Mouse (Mus musculus) Patski (cell line): ENCODE data around the gene Engase. TPM values are rescaled to one million over a fixed set of nuclear protein-coding genes. Genes with fewer than 3 reads are reported as not detected.

Source experiments
- ATAC-seq: fragments of 100-300 bp; one replicate; pipeline ENCODE4 v1.8.0; 2021
- CTCF ChIA-PET: fragments of 350-600 bp; sonication (Branson Sonifier 250); formaldehyde crosslinking; loops from one replicate; lab custom pipeline; 2022; ENCODE audit warnings: inconsistent platforms; lab: Charles Lee
- POLR2A ChIA-PET: fragments of 350-600 bp; sonication (Branson Sonifier 250); formaldehyde crosslinking; loops from one replicate; lab custom pipeline; 2022; ENCODE audit warnings: antibody characterized with exemption, inconsistent platforms; lab: Charles Lee
- DNase-seq: peaks from one replicate; pipeline ENCODE4 v3.0.0-alpha.2; 2011; ENCODE audit warnings: low read depth, low spot score
- H3K27me3 ChIP-seq: fragments of 371-371 bp; one replicate; pipeline ENCODE4 v1.5.1; 2021
- CTCF ChIP-seq: fragments of 100-300 bp; IDR thresholded peaks from one replicate; pipeline ENCODE4 v1.5.1; 2021
- in situ Hi-C: fragments of 300-500 bp; cut with MboI; formaldehyde crosslinking; loops from 3 replicates; pipeline ENCODE4 v1.11.1; 2018; ENCODE audit warnings: low pct_unique_long_range_greater_than_20kb, mixed read lengths
- polyA plus RNA-seq: library from polyadenylated mRNA; unstranded; gene quantifications from one replicate; pipeline ENCODE4 v1.2.3, GENCODE M21; 2021

Engase gene
- polyA plus RNA-seq, 1 experiment from 2014 or later = 4.7 TPM

DNA sequence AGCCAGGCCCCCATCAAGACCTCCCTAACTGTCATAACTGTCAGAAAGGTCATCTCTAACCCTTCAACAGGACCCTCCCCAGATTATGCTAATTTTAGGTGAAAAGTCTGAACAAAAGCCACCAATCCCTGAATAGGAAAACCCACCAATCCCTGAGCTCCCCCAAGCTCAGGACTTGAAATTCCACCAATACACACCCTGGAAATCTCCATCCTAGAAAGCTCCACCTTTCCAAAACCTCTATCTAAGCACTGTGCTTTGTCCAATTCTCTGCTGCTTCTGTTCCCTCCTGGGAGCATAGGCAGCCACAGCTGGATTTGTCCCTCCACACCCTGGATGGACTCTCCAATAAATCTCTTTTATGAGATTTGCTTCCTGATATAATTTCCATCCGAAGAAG, 3.5 kb upstream of the Engase start:
- POLR2A ChIA-PET = no interaction called here
- no peak for ATAC-seq
- in situ Hi-C loops = no loop called here
- CTCF ChIA-PET = no interaction called here
- H3K27me3 ChIP-seq = peaks cover 15% of the 10 kb centered on the region
- TF ChIP-seq CTCF = no peak
- DNase-seq = no peak

DNA sequence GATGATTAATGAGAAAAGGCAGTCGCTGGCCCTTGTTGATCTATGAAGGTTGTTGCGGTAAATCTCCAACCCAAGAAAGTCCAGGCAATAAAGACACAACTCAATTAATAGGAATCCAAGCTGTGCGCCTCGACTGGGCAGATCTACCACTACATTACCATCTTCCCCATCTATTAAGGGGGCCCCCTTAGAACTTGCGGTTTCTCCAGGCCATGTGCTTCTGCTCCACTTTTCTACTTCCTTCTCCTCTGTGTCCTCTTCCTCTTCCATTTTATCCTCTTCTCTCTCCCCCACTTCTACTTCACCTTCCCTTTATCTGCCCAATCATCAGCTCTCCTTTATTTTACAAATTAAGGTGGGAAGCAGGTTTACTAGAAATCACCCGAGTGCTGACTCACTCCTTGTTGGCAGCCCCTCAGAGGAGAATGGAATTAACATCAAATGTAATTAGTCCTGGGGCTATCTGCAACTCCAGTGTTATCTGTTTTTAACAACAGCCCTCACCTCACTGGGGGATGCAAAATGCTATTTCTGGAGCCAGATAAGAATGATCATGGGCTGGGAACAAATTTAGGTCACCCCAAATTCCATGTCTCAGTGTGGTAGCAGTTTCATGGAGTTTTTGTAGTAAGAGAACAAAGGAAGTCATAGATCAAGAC, 2.7 kb upstream of the Engase start:
- no peak for ATAC-seq
- in situ Hi-C loops = no loop called here
- DNase-seq = no peak
- TF ChIP-seq CTCF = no peak
- POLR2A ChIA-PET = no interaction called here
- peaks cover 15% of the 10 kb centered on the region for H3K27me3 ChIP-seq
- CTCF ChIA-PET = no interaction called here

DNA sequence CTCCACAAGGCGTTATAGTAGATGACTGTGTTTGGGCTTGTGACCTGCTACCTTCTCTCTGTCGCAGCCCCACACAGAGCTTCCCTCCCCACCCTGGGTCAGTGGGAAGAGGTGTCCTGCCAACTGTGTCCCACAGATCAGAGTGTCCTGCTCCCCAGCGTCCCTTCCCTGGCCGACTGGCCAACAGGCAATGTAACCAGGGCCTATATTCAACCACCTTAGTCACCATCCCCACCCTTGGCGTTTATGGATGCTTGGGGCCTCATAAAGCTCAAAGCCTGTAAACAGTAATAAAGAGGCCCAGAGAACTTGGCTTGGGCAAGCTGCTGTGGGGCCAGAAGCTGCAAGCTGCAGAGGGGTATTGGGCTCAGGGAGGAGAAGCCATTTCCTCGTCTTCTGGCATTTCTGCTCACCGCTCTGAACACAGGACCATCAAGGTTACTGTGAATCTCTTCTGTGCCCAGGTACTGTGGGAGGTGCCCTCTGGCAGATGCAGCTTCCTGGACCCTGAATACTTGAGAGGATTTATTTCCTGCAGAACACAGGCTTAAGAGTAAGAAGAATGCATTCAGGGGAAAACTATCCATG, 1.0 kb upstream of the Engase start:
- POLR2A ChIA-PET = interaction anchor here (0.5 kb wide), 1 partner anchor 17 kb away, joined by 4 read pairs; no protein-coding TSS in a partner anchor
- peaks cover 15% of the 10 kb centered on the region for H3K27me3 ChIP-seq
- CTCF ChIA-PET = no interaction called here
- no peak for DNase-seq
- ATAC-seq = no peak
- in situ Hi-C loops = no loop called here
- no peak for TF ChIP-seq CTCF

DNA sequence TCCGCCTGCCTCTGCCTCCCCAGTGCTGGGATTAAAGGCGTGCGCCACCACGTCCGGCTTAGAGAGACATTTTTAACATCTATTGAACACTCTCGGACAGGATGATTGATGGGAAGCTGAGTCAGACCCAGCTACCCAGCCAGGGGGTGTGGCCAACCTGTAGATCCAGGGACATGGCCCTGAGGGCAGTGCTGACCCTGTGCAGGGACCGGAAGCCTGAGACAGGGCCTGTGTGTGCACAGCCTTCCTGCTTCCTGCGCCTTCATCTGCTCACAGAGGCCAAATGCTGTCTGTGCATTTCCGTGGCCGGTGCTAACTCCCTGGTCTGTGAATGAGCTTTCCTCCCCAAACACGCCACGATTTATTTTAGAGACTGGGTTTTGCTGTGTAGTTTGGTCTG, 3.1 kb downstream of the Engase start:
- H3K27me3 ChIP-seq = no peaks in the 10 kb centered on the region
- DNase-seq (no peak), ATAC-seq (no peak)
- ChIA-PET POLR2A (no interaction called here), CTCF (interaction anchor here (1.2 kb wide), 1 partner anchor 59 kb away, joined by 3 read pairs; no protein-coding TSS in a partner anchor)
- no peak for TF ChIP-seq CTCF
- in situ Hi-C loops = no loop called here

DNA sequence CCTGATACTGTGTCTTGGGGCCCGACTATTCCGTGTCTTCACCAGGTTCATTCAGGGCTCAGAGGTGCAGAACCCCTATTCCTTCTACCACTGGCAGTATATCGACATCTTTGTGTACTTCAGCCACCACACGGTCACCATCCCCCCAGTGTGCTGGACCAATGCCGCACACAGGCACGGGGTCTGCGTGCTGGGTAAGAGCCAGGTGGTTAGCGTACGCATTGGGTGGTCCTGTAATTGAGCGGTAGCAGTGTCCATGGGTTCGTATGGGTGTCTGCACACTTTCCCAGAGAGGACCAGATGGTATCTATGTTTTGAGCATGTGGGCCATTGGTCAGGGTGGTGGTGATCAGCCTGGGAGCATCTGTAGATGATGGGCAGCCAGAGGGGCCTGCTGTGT, 4.6 kb downstream of the Engase start:
- ATAC-seq = no peak

DNA sequence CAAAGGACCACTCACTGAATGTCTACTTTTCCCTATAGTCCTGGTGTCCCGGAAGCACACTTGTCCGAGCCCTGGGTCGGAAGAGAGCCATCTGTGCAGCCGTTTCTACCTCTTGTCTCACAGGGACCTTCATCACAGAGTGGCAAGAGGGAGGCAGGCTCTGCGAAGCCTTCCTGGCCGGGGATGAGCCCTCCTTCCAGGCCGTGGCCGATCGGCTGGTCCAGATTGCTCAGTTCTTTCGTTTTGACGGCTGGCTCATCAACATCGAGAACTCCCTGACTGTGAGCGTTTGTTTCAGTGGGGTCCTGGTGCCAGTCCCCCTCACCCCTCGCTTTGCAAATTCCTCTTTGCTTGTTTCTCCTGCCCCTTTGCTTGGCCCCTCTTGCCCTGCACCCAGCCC, 5.1 kb downstream of the Engase start:
- DNase-seq (no peak), ATAC-seq (no peak)
- TF ChIP-seq CTCF = no peak
- POLR2A ChIA-PET = interaction anchor here (0.6 kb wide), 1 partner anchor 1792 kb away, joined by 3 read pairs; no protein-coding TSS in a partner anchor
- in situ Hi-C loops = no loop called here
- CTCF ChIA-PET = no interaction called here
- H3K27me3 ChIP-seq = no peaks in the 10 kb centered on the region

More for the DNA sequence above, 4.6 kb downstream of the Engase start:
- in situ Hi-C loops = no loop called here
- no peaks in the 10 kb centered on the region for H3K27me3 ChIP-seq
- DNase-seq = no peak
- POLR2A ChIA-PET = no interaction called here
- TF ChIP-seq CTCF = no peak
- CTCF ChIA-PET = interaction anchor here (1.2 kb wide), 1 partner anchor 60 kb away, joined by 3 read pairs; no protein-coding TSS in a partner anchor

DNA sequence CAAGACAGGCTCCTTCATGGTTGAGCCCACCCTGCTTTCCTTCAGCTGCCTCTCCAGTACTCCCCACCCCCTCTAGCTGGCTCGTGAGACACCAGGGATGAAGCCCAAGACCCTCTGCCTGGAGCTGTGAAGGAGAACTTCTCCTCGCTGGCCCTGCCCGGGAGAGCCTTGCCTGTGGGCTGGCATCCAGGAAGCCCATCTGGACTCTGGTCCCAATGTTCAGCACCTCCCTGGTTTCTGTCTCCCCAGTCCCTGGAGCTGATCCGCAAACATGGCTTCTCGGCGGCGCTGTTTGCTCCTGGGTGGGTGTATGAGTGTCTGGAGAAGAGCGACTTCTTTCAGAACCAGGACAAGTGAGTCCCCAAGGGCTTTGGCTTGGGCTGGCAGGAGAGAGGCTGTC, 7.5 kb downstream of the Engase start:
- POLR2A ChIA-PET = no interaction called here
- ATAC-seq = no peak
- in situ Hi-C loops = no loop called here

DNA sequence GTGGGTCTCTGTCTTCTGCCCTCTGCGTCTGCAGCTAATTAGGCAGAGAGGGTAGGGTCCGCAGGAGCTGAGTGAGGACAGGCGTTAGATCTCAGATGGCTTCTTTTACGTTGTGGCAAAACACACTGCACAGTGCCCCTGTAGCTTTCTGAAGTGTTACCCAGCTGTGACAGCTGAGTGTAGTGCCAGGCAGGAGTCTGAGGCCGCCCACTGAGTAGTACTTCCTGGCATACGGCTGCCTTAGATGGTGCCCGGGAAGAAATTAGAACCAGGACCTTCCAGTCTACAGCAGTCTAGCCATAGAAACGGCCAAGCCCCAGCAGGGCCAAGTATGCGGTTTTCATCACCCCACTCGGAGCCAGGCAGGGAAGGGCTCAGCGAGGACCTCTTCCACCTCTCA, 8.7 kb downstream of the Engase start:
- DNase-seq (no peak), ATAC-seq (no peak)
- no peaks in the 10 kb centered on the region for H3K27me3 ChIP-seq
- no peak for TF ChIP-seq CTCF
- ChIA-PET POLR2A (no interaction called here), CTCF (no interaction called here)
- in situ Hi-C loops = no loop called here

More for the DNA sequence above, 7.5 kb downstream of the Engase start:
- DNase-seq = no peak
- H3K27me3 ChIP-seq = no peaks in the 10 kb centered on the region
- CTCF ChIA-PET = interaction anchor here (1.0 kb wide), 1 partner anchor 61 kb away, joined by 4 read pairs; no protein-coding TSS in a partner anchor
- no peak for TF ChIP-seq CTCF

DNA sequence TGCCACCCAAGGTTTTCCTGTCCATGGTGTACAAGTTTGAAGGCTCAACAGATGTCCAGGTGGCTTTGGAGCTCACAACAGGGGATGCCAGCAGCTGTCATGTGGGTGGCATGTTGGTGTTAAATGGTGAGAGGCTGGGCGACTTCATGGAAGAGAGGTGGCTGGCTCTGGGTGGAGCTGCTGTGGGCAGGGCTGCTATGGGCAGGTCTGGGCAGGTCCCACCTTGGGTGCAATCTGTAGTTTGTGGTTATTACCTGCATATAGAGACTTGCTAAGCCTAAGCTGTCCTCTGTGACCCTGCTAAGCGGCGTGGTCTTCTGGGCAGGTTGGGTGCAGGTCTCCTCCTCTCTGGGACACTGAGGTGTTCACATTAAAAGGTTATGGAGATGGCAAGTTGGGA, 9.2 kb downstream of the Engase start:
- POLR2A ChIA-PET = no interaction called here
- TF ChIP-seq CTCF = no peak
- H3K27me3 ChIP-seq = no peaks in the 10 kb centered on the region
- in situ Hi-C loops = no loop called here
- CTCF ChIA-PET = no interaction called here
- DNase-seq (no peak), ATAC-seq (no peak)

DNA sequence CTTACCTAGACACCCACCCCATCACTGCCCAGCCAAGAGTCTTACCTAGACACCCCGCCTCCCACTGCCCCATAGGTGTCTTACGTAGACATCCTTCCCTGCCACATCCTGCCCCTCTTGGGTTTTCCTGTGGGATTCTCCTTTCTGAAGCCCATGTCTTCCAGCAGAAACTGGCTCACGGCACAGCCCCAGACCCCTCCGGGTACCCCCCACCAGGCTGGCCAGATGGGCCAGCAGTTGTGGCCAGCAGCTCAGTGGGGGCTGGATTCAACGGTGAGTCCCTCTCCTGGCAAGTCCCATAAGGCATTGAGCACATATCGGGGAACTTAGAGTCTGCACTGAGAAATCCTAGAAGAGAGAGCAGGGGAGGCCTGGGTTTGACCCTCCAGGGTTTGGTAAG, 9.7 kb downstream of the Engase start:
- CTCF ChIA-PET = no interaction called here
- H3K27me3 ChIP-seq = no peaks in the 10 kb centered on the region
- in situ Hi-C loops = no loop called here
- no peak for TF ChIP-seq CTCF
- ATAC-seq (no peak), DNase-seq (no peak)
- POLR2A ChIA-PET = no interaction called here

DNA sequence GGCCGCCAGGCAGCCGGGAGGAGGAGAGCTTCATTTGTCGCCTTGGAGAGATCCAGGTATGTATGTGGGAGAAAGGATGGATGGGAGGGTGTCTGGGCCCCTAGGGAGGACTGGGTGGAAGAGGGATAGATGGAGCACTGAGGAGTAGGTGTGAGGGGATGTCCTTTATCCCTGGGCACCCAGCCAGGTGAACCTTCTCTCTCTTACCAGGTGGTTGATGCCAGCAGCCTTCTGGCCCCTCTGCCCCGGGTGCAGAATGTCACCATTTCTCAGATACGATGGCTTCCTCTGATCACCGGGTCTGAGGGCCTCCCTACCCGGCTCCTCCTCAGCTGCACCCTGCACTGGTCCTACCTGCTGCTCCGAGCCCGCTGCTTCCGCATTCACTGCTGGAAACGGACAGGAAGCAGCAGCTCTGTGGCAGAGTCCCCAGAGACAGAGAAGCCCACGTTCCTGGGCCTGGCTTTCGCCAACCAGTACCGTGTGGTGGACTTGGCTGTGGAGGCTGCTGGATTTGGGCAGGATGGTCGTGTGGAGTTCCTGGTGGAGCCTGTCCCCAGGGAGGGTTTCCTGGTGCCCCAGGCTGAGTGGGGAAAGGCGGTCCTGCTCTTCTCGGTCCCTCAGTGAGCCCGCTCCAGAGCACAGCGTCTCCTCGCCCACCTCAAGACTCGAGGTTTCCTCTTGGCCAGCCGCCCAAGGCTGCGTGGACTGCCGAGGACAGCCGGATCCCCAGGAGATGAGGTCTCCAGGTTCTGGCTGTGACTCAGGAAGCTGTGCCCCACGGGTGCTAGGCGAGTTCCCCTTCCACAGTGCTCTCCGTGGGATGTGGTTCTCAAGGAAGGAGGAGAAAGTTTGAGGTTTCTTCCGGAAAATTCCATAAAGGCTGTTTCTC, 10.5 kb downstream of the Engase start:
- TF ChIP-seq CTCF = no peak
- H3K27me3 ChIP-seq = no peaks in the 10 kb centered on the region
- in situ Hi-C loops = no loop called here
- ATAC-seq (no peak), DNase-seq (no peak)
- CTCF ChIA-PET = no interaction called here
- POLR2A ChIA-PET = no interaction called here
